Mouse (Mus musculus): ENCODE data around the gene 9030612E09Rik.

- TF ChIP-seq POLR2A (IDR thresholded peaks at IDR 0.05; ENCODE audit: insufficient read length, low read depth) (no peak), CEBPB (IDR thresholded peaks at IDR 0.05; ENCODE audit: insufficient read depth, poor library complexity, severe bottlenecking) (no peak), MYOD1 (IDR thresholded peaks at IDR 0.05; ENCODE audit: control insufficient read depth in 1 of 3, insufficient read length in 2 of 3, low read depth in 2 of 3) (no peak)
Measured at GRCm38 (mm10) chr10:43158917-43159316, 15.6 kb upstream of the 9030612E09Rik start.

All from myocyte (in vitro differentiated cells).